Mouse (Mus musculus) left cerebral cortex, postnatal 14 days (tissue): ENCODE data around the gene Shroom2. TPM values are rescaled to one million over a fixed set of nuclear protein-coding genes. Genes with fewer than 3 reads are reported as not detected.

ENCODE experiments used
- DNase-seq, 2 experiments: peaks; one replicate each; pipeline ENCODE4 v3.0.0; 2021 to 2022; ENCODE audit warnings: low spot score in 2 of 2, mixed read lengths in 1 of 2
- intact Hi-C: fragments of 180-260 bp; cut with DNase I; formaldehyde crosslinking; loops from one replicate; pipeline ENCODE4 v1.15.1; 2025
- total RNA-seq, 2 experiments: library from RNA; stranded (reverse); gene quantifications; 2 replicates each; pipeline ENCODE4 v1.2.3; 2021

The Shroom2 gene
- total RNA-seq, 2 experiments from 2014 or later: 137 to 144 TPM

DNA sequence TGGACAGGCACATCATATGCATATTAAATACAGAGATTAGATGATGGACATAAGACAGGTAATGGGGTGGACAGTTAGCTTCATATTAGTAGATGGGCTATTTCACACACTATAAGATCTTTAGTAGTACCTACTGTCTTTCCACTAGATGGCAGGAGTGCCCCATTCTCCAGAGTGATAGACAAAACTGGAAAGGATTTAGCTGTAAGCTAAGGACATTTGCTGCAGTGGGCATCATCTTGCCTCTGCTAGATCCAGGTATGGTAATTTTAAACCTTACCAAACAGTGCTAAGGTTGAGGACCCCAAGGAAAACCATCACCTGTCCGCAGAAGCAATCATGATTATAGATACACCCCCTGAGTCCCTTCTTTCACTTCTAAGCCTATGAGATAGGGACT is 150.8 kb downstream of the Shroom2 start:
- intact Hi-C loops: loop anchor here (2.0 to 10.0 kb wide), 3 partner anchors 58 to 214 kb away; no protein-coding TSS in a partner anchor
- peak; percentile 12 to 17 for DNase-seq

DNA sequence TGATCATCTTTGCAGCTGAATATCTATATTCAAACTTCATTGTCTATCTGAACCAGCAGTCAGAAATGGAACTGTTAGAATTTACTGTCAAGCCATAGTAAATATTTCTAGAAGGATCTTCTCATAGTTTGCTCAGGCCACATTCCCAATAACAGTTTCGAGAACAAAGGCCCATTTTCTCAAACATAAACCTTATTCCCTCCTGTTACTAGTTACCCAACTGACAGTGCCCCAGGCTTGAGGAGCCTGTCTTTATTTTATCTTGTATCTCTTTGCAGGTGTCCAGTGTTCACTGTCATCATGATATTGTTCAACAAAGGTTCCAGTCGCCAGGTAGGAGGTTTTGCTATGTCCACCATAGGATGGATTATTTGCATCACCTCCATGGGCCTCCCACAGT is 206.2 kb downstream of the Shroom2 start, which contains the start of gene Cldn34a:
TSS of gene Cldn34a (plus strand) at position 301 of the 400 bp plus-strand sequence.
- no peak for DNase-seq
- intact Hi-C loops: no loop called here

Other genes with a start within 250 kb of the Shroom2 start
- gene Cldn34a, start 206.1 kb downstream of the Shroom2 start, total RNA-seq: not detected
- under 1 TPM; 0.22 to 0.47 TPM for gene Gpr143, start 12.5 kb upstream of the Shroom2 start, total RNA-seq
- gene Usp51, start 237.0 kb upstream of the Shroom2 start, total RNA-seq: 1 to 10 TPM; 2.2 to 2.6 TPM